Mouse (Mus musculus): ENCODE results near the gene Pdcl.

Gene Pdcl

DNA sequence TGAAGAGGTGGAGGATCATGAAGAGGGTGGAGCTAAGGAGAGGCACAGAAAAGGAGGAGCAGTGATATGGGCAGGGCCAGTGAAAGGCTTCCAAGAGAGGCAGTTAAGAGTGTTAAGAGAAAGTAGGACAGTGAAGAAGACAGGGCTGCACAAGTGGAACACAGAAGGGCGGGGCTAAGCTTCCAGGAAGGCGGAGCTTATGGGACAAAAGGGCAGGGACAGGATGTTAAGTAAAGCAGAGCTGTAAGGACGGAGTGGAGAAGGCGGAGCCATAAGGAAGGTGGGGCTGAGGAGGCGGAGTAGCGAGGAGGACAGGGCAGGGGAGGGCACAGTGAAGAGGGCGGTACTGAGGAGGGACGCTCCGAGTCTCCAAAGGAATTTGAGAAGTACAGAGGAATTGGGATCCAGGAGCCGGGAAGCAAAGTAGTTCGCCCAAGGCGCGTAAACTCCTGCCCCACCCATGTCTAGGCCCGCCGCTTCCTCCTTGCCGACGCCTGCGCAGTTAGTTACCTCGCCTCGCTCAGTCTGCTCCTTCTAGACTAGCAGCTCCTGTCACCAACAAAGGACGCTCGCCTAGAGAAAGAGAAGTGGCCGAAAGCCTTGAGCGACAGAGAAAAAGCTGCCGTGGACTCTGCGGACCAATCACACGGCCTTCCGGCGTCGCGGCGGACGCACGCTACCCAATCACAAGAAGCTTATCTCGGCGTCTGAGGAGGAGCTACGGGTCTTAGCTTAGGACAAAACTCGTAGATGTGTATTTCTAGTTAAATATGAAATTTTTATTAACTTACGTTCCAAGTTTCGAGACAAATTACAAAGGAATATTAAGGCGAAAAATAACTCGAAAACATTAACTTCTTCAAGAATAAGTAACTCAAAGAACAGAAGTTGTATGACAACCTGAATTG, at the start of gene Pdcl:
Gene Pdcl, minus strand, starts transcription at position 700 of the 908 bp plus-strand sequence.
- peak; percentile 91 for DNase-seq (ENCODE audit: low read depth, low spot score)

DNA sequence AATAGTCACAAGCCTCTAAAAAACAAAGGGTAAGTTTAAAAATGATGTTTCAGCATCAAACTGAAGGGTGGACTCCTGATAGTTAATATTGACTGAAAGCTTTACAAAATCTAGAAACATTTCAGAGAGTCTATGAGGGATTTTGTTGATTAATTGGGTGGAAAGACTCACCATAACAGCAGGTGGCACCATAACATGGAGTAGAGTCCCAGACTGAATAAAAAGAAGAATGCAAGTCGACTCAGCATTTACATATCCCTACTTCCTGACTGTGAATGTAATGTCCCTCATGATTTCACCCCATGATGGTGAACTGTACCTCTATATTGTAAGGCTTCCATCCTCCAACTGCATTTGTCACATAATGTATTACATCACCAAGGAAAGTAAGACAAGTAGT, 36.4 kb upstream of the Pdcl start:
- no peak for DNase-seq (ENCODE audit: low read depth, low spot score)

DNA sequence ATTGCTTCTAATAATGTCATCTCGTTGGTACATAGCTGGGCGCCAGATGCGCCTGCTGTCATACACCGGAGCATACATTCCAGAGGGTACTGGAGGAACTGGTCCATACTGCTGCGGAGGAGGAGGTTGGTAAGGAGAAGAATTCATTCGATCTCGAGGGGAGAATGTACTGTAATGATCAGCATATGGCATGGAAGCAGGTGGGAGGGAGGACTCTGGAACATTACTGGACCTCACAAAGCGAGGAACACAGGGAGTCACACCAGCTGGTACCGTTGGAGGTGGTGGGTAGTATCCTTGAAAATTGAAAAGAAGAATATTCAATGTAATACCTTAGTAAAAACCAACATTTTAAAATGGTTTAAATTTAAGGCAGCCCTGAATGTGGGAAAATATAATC, 23.8 kb upstream of the Pdcl start:
- DNase-seq (ENCODE audit: low read depth, low spot score) = no peak

DNA sequence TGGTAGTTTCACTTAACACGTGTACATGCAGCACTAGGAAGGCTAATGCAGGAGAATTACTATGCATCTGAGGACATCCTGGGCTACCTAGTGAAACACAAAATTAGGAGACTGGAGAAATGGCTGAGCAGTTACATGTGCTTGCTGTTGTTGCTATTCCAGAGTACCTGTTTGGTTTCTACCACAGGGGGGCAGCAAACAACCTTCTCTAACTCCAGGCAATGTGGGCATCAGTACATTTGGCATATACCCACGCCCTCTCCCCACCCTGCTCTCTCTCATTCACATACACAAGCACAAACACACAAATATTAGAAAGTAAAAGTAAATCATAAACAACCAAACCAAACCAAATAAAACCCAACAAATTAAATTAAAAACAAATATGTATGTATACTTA, 21.1 kb upstream of the Pdcl start:
- peak; percentile 45 for DNase-seq (ENCODE audit: low read depth, low spot score)

GRCm38 (mm10) chr2:37376018-37376417, 16.9 kb upstream of the Pdcl start:
- DNase-seq (ENCODE audit: low read depth, low spot score) = no peak

DNA sequence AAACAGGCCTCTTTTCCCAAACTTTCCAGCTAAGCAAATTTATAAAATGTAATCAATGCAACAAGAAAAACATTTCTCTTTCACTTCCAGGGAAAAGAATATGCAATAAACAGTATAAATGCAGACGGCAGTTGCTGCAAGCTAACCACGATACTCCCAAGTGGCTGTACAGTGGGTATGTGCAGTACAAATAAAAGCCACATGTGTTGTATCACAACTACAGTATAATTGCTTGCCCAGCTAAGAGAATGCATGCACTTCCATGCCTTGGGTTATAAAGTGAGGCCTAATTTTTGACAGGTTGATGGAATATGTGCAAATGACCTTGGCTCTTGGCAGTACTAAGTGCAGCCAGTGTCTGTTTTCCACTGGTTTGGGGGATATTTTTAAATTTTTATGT, 11.5 kb upstream of the Pdcl start:
- no peak for DNase-seq (ENCODE audit: low read depth, low spot score)

DNA sequence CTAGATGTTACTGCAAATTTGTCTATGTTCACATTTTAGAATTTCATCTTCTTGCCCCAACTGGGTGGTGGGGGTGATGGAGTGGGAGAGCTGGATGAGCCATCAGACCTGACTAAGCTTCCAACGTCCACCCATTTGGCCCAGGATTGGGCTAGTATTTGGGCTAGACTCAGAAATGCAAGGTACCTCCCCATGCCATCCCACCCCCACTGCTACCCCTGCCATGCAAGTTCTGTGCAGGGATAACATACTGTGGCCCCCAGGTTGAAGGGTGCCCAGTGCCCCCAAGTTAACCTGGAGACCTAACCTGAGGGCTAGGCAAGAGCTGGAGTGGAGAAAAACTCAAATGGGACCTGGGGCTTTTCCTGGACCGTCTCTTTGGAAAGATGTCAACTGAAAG, 776 bp upstream of the Pdcl start:
- DNase-seq (ENCODE audit: low read depth, low spot score) = no peak

GRCm38 (mm10) chr2:37355571-37355970, 3.6 kb downstream of the Pdcl start:
- DNase-seq (ENCODE audit: low read depth, low spot score) = no peak

DNA sequence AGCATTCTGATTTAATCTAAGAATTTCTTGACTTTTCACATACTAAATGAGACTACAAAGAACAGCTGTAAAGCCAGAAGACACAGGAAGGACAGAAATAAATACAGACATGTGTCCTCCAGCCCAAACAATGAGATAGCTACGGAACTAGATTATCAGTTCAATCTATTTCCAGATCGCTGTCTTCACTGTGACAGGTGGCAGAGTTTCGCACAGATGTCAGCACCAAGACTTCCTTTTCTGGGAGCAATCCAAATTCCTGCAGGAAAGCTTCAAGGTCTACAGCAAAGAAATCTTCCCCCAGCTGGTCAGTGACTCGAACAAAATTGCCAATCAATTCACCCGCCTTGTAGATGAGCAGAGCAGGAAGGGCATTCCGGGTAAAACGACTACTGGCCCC, 7.5 kb downstream of the Pdcl start:
- DNase-seq (ENCODE audit: low read depth, low spot score) = no peak

DNA sequence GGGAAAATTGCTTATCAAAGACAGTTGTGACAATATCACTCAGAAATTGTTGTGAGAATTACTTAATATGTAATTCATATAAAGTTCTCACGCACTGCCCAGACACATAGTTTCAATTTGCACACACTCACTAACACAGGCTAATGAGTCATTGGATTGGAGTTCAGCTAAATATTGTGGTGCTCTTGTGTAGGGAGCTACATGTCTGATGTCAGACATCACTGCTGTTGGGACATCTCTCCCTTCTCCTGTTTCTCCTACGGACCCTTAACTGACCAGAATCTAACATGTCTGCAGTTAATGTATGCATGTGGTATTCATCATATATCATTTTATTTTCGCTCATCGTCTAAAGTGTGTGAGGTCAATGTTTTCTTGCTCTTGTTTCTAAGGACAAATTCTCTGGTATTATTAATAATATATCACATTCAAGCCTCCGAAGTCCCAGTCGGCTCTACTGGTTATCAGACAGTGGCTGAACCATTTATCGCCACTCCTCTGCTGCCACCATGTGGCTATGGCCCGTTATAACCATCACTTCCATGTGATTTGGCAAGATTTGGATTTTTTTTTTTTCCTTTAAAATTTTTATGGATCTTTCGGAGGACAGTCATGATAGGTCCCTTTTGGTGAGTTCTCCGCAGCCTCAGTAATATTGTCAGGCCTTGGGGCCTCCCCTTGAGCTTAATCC, 20.5 kb downstream of the Pdcl start:
- peak; percentile 36 for DNase-seq (ENCODE audit: low read depth, low spot score)

- no peak for DNase-seq (ENCODE audit: low read depth, low spot score)
Measured at GRCm38 (mm10) chr2:37333321-37333720, 25.8 kb downstream of the Pdcl start.

DNA sequence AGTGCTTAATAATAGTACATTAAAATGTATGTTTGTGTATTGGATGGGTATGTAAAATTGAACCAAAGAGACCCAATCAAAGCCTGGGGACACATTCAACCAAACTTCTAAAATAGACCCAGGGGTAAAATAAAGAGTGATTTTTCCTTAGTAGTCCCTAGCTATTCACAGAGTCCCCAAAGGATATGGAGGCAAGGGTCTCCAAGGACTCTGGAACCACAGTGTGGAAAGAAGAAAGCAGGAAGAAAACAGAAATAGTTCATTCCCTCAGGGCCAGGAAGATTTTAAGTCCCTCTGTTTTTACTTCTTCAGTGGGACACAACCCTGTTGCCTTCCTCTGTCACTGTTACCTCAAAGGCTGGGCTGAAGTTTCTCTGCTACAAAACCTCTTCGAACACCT, 32.9 kb downstream of the Pdcl start, which contains the start of gene Olfr368:
Gene Olfr368, plus strand, starts transcription at position 301 of the 400 bp plus-strand sequence.
- DNase-seq (ENCODE audit: low read depth, low spot score) = no peak
